Mouse (Mus musculus): ENCODE measurements at regions not wholly inside any gene's neighbourhood (a gene's known extent, or its start where the extent isn't known, plus 50 kb on each side); places are given as distances from the start of the nearest gene placed in this dataset.

DNA sequence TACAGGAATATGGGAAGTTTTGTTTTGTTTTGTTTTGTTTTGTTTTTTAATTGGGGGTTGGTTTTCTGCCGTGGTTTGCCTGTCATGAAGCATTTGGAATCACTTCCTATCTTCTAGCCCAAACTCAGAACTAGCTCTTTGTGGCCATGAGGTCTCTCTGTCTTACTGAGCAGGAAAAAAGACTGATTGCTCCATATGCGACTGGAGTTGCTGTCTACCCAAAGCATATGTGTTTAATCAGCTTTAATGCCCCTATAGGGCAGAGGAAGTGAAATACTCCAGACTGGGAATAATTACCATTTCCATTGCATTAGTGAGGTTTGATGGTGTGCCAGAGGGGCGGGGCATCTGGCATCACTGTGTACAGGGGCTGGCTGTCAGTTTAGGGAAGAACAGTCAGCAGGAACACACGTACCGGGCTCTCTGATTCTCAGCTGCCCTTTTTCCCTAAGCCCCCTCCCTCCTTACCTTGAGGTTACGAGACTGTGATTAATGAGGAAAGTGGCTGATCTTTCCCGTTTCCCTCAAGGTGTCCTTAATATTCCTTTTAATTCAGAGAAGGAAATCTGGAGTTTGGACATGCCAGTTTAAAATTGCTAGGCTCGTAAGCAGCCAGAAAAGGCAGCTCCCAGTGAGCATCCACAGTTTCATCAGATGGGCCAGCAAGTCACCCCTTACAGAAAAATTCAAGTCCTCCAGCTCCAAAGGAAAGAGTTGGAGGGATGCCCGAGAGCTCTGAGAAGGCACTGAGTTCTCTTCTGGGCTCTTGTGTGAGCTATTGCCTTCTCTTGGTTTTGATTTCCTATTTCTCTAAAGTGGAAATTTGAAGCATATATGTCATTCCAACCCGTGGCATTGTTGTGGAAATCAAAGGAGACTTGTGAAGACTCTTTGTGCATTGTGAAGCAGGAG lies 2482.1 kb upstream of the 5930422O12Rik start:
- DNase-seq (ENCODE audit: low spot score) = no peak

DNA sequence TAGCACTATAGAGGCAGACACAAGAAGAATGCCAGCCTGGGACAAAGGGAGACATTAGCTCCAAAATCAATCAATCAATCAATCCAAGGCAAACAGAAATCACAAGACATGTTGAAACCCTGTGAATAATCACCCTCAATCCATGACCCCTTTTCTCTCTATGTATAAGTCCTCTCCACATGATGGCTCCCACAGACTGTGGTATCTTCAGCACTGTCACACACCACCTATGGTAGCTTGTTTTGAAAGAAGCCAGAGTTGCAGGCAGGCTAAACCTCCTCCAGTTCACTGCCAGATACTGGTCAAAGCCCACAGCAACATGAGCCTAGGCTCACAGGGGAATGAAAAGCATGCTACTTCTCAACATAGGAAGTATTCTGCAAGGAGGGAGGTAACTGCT lies 2475.7 kb upstream of the 5930422O12Rik start:
- DNase-seq (ENCODE audit: low spot score) = no peak

DNA sequence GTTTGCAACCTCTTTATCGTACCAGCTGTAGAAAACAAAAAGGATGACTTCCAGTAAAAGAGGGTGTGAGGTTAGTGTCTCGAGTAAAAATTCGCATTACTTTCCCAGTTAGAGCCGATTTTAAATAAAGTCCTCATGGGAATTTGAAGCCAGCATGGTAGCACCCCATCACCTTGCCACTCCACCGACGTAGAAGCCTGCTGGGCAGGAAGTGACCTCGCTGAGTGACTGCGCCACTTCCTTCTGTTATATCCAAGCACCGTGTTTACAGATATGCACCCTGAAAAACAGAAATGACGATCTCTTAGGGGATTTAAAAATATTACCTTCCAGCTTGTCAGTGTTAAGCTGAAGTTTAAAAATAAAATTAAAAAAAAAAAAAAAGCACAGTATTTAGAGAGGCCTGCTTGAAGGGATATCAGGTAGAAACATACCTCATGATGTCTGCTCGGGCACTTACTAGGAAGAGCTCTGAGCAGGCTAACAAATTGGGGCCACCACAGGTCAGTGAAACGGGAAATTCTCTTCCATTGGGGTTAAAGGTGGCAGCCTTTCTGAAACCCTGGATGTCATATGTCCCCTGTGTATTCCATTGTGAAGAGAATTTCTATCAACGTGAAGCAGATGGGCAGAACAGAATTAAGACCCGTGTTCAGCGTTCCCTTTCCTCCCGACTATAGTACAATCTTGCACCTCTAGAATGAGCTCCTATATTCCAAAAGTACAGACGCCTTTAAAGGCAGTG lies 2468.9 kb upstream of the 5930422O12Rik start:
- DNase-seq (ENCODE audit: low spot score) = no peak

DNA sequence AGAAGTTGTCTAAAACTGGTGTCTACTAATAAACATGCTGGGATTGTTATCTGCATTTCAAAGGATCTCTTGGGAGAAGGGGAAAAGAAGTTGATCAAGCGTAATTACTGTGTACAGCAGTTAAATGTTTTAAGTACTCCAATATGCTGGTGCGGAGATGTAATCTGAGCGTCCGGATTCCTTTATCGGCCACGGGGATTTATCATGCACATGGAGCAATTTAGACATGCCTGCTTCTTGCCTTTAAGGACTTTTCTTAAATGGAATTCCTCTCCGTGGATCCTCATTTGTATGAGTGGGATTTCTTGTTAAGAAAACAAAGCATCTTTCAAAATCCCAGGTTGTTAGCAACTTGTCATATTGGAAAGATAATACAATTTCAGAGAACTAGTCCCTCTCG lies 2468.0 kb upstream of the 5930422O12Rik start:
- no peak for DNase-seq (ENCODE audit: low spot score)

GRCm38 (mm10) chr8:30962207-30962606 lies 2466.3 kb upstream of the 5930422O12Rik start:
- DNase-seq (ENCODE audit: low spot score) = no peak

DNA sequence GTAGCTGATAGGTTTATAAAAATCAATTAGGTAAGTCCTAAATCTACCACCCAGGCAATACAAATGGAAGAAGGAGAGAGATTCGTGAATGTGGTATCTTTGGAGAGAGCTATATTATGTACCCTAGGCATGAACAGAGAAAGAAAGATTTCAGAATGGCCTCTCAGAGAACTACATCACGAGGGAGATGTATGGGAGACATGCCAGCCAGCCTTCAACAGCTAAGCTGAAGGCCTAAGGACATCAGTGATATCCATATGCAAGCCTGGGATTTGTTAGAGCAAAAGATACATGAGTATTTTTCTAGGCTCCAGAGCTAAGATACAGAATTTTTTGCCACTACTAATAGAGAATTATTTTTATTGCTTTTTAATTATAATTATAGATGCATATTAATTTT lies 2445.7 kb upstream of the 5930422O12Rik start:
- no peak for DNase-seq (ENCODE audit: low spot score)

GRCm38 (mm10) chr8:30988051-30988450 lies 2440.5 kb upstream of the 5930422O12Rik start:
- no peak for DNase-seq (ENCODE audit: low spot score)

GRCm38 (mm10) chr8:30998657-30999056 lies 2429.9 kb upstream of the 5930422O12Rik start:
- DNase-seq (ENCODE audit: low spot score) = no peak

- no peak for DNase-seq (ENCODE audit: low spot score)
Measured at GRCm38 (mm10) chr8:31000120-31000519, 2428.4 kb upstream of the 5930422O12Rik start.

DNA sequence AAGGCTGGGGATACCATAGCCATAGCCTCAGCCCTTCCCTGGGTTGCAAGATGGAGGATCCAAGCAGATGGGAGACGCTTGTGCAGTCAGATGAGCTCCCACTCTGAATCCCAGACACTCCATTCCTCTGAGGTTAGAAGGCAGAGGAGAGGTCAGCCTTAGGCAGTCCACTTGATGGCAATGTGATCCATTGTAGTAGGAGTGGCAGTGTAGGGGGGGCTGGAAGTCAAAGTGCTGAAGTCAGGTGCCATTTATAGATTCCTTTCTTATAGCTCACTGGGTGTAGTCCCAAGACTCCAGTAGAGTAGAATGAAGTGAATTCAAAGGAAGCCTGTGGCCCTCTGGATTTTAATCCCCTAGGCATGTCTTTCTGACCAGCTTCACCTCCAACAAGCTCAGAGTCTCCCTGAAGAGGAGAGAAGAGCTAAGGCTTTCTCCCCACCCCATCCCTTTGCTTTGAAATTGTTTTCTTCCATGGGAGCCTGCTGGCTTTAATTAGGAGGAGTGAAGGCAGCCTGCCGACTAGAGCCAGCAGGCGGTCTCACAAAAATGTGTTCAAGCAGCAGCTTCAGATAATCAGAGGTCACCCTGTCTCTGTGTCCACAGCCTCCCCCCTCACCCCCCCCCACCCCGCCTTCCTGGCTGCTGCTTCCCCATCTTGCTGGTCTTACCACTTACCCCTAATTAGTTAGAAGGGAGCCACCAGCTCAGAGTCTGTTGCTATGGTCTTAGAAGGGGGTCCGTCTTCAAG lies 2426.4 kb upstream of the 5930422O12Rik start:
- DNase-seq (ENCODE audit: low spot score) = no peak

DNA sequence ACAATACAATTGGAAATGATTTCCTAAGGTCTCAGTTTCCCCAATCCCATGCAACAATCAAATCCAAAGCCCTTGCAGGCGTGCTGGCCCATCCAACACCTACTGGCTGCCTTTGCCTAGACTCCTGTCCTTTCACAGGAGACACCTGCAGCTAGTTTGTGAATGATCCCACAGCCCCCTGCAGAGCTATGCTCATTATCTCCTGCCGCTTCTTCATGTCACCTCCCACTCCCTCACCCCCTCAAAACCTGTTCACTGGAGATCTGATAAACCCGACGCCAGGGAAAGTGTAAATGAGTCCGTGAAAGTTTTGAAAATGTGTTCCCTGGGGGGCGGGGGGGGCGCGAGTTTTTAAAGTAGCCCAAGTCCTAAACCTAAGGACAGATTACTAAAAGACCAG lies 2420.2 kb upstream of the 5930422O12Rik start:
- no peak for DNase-seq (ENCODE audit: low spot score)

DNA sequence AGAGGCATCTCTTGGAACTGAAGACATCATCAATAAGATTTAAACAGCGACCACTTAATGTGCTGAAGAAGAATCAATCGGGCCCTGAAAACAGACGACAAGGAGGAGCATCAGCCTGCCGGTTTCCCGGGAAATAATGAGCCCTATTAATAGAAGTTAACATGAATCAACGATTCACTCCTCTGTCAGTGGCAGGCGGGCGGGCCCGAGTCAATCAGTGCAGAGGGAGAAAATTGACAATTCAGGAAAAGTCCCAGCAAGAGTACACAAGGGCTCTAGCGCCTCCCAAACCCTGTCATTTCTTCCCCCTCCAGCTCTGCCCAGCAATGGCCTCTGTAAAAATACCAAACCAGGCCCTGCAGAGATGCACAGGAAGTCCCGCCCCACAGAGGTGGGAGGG lies 2416.4 kb upstream of the 5930422O12Rik start:
- no peak for DNase-seq (ENCODE audit: low spot score)

- DNase-seq (ENCODE audit: low spot score) = peak; percentile 3
Measured at GRCm38 (mm10) chr8:31031721-31032591, 2396.6 kb upstream of the 5930422O12Rik start.

- peak; percentile 36 for DNase-seq (ENCODE audit: low spot score)
Measured at GRCm38 (mm10) chr8:31033281-31033680, 2395.2 kb upstream of the 5930422O12Rik start.

GRCm38 (mm10) chr8:31036892-31037291 lies 2391.6 kb upstream of the 5930422O12Rik start:
- no peak for DNase-seq (ENCODE audit: low spot score)
